Mouse (Mus musculus) layer of hippocampus, adult 8-10 months (tissue): Measurements from ENCODE around the gene Nr2c2. TPM values are rescaled to one million over a fixed set of nuclear protein-coding genes. Genes with fewer than 3 reads are reported as not detected.

Experiments used
- total RNA-seq, 4 experiments: library from RNA; stranded (reverse); gene quantifications; 2 replicates each; pipeline ENCODE4 v1.2.4; 2022

Nr2c2 gene
- total RNA-seq, 4 experiments from 2014 or later, result 83.3 to 91.6 (median 89.0) TPM

Other genes starting within 250 kb of the Nr2c2 start
- 10 to 100 TPM; 22.8 to 31.0 (median 24.2) TPM for gene Ccdc174, start 213.3 kb upstream of the Nr2c2 start, total RNA-seq
- 1 to 10 TPM; 2.5 to 3.8 (median 3.6) TPM for gene 4930590J08Rik, start 188.6 kb upstream of the Nr2c2 start, total RNA-seq
- 1 to 10 TPM; 4.0 to 6.0 (median 5.4) TPM for gene Fgd5, start 112.5 kb upstream of the Nr2c2 start, total RNA-seq
- gene Mrps25, start 92.6 kb downstream of the Nr2c2 start, total RNA-seq, result 10 to 100 TPM; 39.0 to 53.9 (median 47.7) TPM
- gene Rbsn, start 123.5 kb downstream of the Nr2c2 start, total RNA-seq, result 10 to 100 TPM; 38.5 to 42.1 (median 39.7) TPM
- gene Trh, start 153.3 kb downstream of the Nr2c2 start, total RNA-seq, result 1 to 10 TPM; 1.5 to 2.6 (median 1.8) TPM